Mouse (Mus musculus) C2C12 (cell line): ENCODE data around the gene Olfr1502.
"Not testable (repeated sequence)": the region's sequence is repeated elsewhere in the genome, so short reads cannot be mapped to it uniquely, and the experiment has no call there.

ENCODE experiments used
- CEBPB ChIP-seq: IDR thresholded peaks from one replicate; pipeline ENCODE4 v1.6.1; 2011; ENCODE audit warnings: low read depth, mild to moderate bottlenecking, control low read depth, moderate library complexity
- CTCF ChIP-seq: IDR thresholded peaks from one replicate; pipeline ENCODE4 v1.5.1; 2011; ENCODE audit not compliant: control insufficient read depth, insufficient read depth, insufficient read length
- MAX ChIP-seq: IDR thresholded peaks from one replicate; pipeline ENCODE4 v1.6.1; 2011; ENCODE audit warnings: mild to moderate bottlenecking, control low read depth
- MYOD1 ChIP-seq: IDR thresholded peaks from one replicate; pipeline ENCODE4 v1.6.1; 2011; ENCODE audit warnings: low read depth; ENCODE audit not compliant: control insufficient read depth, insufficient read length
- MYOG ChIP-seq: IDR thresholded peaks from one replicate; pipeline ENCODE4 v1.6.1; 2011; ENCODE audit not compliant: control insufficient read depth, insufficient read length; ENCODE audit errors: extremely low read depth
- USF1 ChIP-seq: IDR thresholded peaks from one replicate; pipeline ENCODE4 v1.6.1; 2011; ENCODE audit warnings: low read depth, mild to moderate bottlenecking, control low read depth, moderate library complexity

- TF ChIP-seq CTCF, MYOD1, MAX, CEBPB, USF1, MYOG: not testable (repeated sequence)
Measured at GRCm38 (mm10) chr19:13850592-13850991, 11.0 kb upstream of the Olfr1502 start, which contains the start of gene Olfr1501.
